Mouse (Mus musculus) cerebellum, postnatal 36 days (tissue): ENCODE results near the gene Hlcs.
A peak's percentile ranks its signal among the peaks of the same experiment; 100 is the strongest.

Experiments
- DNase-seq, 2 experiments: peaks; one replicate each; pipeline ENCODE4 v3.0.0; 2021 to 2022; ENCODE audit warnings: mixed read lengths in 2 of 2

Hlcs gene

DNA sequence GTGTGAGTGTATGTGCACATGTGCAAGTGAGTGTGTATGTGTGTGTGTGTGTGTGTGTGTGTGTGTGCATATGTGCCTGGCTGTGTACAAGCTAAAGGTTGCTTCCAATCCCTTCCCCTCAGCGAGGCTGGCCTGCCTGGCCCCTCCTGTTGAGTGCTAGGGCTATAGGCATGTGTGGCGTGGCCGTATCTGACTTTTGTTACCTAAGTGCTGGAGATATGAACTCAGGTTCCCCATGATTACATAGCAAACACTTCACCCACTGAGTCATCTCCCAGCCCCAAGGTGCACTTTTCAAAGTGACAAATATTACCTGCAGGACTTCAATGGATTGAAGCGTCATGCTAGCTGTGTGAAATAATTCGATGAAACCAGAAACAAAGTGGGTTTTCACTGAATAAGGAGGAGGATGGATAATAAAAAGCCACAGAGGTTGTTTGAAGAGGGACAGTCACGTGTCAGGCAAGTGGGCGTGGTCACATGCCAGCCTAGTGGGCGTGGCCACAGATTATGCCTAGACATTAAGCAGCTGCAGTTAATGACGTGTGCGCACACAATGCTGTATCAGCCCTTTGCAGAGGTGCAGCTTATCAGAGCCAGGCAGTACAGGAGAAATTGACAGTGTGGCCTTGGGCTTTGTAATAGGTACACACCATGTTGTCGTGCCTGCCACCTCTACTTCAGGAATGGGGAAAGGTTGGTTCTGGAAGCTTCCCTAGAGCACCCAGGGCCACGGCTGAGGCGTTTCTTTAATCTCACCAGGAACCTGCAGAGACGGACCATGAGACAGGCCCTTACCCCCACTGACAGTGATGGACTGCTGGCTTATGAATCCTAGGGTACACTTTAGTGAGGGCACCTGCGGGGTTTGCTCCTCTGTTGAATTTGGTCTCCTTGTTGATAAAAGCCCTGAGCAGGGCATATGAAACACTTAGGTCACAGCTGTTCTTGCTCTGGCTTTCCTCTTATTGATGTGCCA is 163.0 kb downstream of the Hlcs start:
- no peak for DNase-seq

DNA sequence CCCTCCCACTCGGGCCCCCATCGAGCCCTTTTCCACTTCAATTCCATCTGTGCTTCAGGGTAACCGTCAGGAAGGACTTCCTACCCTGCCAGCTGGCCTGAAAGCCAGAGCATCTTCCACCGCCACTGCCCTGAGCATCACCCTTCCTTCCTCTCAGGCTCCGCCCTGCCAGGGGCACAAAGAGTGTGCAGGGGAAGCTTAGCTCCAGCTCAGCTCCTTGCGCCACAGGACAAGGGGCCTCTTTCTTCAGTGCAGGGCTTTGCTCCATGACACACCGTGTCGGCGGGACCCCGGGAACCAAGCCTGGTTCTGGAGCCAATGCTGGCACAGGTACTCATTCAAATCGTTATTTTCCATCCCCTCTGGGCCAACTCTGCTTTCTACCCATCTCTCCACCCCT is 165.2 kb downstream of the Hlcs start:
- peak; percentile 17 to 25 for DNase-seq

DNA sequence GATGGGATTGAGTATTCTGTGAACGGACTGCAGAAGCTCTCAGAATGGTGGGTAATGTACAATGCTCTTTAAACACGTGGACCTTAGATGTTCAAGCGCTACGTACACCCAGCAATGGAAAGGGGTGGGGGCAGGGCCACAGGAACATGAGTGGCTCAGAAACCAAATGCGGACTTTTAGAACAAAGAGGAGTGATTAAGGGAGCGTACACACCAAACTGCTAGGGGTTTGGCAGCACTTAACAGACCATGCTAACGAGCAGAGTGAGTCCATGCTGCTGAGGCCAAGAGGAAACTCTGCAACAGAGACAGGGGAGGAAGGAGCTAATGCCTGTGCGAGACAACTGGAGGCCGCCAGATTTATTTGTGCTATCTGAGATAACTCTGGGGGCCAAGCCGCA is 170.0 kb downstream of the Hlcs start:
- no peak for DNase-seq

DNA sequence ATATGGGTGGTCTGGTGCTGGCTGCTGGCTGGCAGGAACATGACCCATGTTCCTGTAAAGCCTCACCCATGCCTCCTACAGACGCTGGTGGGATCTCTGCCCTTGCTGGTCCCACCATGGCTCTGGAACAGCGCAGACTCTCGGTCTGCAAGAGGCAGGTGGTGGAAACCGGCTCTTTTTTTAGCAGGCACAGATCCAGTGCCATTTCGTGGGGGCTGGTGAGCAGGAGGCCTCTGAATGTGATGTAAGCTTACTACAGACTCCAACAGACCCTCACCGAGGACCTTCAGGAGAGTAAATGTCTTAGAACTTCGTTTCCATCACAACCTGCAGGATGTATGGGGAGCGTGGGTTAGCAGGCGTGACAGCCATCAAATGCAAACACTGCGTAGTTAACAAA is 172.6 kb downstream of the Hlcs start:
- no peak for DNase-seq

DNA sequence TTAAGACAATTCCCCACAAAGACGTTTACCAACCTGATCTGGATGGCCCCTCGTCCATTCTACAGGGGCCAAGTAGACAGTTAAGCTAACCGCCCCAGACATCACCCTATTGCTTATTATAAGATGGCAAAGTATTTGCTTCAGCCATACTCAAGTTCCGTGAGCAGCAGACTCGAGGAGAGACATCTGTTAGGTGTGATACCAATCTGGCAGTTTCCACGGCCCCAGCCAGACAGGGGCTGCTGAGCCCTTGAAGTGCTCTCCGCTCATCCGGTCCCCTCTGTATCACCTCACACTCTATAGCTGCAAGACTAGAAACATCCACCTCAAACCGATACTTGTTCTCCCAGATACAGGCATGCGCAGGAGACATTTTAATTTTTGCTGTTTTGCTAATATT is 179.2 kb downstream of the Hlcs start:
- DNase-seq = no peak

DNA sequence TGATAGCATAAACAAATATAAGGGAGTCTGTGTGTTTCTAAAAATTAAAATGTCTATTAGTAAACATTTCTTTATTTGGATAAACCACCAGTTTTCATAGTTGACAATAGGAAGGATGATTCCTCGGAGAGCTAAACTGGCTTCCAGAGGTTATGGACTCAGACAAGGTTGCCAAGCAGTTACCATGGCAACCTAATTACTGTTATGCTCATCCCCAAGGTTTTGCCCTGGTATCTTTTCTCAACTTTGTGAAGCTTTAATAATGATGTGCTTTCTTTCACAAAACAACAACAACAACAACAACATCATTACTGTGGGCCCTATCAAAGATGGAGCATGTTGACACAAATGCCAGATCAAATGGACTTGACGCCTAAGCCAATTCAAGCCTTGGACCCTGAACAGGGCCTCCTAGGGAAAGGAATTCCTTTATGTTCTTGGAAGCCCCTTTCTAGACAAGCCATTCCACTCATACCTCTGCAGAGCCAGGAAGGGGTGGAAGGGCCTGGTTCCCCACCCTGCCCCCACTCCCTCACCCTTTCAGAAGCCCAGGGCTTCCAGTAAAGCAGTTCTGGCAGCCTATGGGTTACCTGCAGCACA is 185.0 kb downstream of the Hlcs start:
- DNase-seq = no peak

DNA sequence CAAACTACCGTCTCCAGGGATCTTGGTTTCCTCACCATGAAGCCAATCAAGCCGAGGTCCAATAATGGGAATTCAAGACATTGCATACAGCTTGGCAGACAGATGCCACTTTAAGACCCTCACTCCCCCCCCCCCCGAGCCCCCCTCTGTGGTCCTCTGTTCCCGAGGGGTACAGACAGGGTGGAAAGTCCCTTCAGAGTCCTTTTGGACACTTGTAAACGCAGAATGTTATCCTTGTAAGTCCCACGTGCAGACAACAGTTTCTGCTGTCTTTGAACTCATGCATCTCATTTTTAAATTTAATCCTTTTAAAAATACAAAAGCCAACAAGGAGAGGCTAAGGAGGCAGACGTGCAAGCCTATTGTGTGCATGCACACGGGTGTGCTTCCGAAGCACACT is 187.2 kb downstream of the Hlcs start:
- DNase-seq = no peak

DNA sequence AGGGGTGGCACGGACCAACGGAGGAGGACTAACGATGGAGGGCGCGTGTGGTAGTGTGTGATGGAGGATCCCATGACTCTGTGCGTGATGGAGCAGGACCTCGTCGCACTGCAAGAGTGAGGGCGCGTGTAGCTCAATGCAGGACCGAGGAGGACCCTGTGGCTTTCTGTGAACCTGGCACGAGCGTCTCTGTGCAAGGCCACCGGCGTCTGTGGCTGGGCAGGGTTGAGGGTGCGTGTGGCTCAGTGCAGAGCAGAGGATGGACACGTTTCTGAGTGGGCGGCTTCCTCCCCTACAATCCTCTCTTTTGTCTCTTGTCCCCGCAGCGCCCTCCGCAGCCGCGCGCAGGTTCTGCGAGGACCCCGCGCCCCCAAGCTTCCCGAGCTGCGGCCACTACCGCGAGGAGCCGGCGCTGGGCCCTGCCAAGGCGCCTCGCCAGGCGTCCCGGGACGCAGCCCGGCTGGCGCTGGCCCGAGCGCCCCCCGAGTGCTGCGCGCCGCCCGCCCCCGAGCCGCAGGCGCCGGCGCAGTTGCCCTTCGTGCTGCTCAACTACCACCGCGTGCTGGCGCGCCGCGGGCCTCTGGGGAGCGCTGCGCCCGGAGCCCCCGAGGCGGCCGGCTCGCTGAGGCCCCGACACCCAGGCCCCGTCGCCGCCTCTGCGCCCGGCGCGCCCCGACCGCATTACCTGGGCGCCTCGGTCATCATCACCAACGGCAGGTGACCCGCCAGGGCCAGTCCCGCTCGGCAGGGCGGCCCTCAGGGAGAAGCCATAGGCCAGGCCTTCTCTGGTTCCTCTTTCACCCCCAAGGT is 188.0 kb downstream of the Hlcs start:
- DNase-seq = no peak

DNA sequence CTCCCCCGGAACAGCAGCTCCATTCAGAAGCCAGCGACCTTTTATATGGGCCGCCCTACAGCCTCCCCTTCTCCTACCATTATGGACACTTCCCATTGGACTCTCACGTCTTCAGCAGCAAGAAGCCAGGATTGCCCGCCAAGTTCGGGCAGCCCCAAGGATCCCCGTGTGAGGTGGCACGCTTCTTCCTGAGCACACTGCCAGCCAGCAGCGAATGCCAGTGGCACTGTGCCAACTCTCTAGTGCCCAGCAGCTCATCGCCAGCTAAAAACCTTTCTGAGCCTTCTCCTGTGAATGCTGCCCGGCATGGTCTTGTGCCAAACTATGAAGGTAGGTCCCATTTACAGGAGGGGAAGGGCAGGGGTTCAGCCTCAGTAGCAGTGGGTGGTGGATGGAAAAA is 190.1 kb downstream of the Hlcs start:
- peak; percentile 56 to 62 for DNase-seq

DNA sequence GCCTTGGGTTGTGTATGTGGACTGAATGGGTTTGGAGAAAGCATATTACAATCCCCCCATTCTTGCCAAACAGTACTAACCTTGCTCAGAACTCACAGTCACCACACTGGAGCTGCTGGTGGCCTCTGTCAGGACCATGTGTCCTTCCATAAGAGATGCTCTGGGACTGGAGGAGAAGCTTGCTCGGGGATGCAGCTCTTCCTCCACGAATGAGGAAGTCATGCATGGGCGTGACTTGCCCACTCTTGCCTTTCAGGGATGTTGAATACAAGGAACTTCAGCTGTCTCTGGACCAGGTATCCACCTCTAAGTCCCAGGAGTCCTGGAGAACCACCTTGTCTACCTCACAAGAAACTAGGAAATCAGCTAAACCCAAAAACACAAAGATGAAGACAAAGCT is 191.0 kb downstream of the Hlcs start:
- DNase-seq = no peak

DNA sequence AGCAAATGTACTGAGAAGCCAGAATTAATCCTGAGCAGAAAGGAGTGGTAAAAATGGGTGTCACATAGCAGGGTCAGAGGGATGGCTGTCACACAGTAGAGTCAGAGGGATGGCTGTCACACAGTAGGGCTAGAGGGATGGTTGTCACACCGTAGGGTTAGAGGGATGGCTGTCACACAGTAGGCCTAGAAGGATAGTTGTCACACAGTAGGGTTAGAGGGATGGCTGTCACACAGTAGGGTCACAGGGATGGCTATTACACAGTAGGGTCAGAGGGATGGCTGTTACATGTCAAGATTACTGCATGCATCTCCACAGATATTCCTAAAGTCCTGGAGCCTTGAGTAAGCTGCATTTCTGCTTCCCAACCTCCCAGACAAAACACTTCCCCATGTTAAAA is 195.0 kb downstream of the Hlcs start:
- DNase-seq = no peak

DNA sequence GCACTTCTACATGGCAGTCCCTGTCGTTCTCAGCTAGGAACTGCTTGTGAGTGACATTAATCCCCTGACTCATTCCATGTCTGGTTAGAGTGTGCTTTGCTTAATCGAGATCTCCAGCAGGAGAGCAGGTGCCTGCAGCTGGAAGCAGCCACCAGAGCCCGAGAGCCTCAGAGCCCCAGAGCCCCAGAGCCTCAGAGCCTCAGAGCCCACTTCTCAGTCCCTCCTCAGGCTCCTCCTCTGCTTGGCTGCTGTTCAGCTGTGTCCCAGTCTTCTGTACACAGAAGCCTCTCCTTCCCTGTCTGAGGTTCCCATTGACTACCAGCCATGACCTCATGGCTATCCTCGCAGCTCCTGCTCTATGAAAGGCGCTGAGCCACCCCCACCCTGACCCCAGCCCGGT is 196.0 kb downstream of the Hlcs start:
- no peak for DNase-seq

DNA sequence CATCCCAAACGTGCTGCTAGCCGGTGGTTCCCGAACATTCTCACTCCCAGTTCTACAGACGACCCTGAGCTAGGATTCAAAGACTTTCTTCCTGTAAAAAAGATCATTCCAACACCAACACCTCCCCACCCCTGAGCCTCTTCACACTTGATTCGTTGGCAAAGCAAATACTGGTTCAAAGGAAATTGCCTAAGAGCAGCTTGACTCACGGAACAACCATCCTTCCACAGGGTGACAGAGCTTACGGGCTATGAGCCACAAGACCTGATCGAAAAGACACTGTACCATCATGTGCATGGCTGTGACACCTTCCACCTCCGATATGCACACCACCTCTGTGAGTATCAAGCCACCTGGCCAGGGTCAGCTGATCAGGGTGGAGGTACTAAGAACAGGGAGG is 198.7 kb downstream of the Hlcs start:
- no peak for DNase-seq

DNA sequence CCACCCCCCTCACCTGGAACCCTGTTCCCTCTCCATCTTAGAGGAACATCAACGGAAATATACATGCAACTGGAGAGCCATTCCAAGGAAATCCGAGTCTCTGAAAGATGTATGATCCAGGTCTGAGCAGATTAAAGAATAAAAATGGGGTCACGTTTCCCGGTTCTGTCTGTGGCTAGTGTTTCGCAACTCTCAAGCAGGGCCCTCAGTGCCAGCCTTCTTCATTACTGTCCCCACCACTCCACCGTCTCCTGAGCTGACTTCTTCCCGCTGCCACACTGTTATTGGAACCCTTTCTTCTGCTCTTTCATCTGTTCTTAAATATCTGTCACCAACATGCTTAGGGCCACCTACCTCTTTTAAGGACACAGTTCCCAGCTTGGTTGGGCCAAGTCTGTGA is 200.2 kb downstream of the Hlcs start:
- DNase-seq = no peak

DNA sequence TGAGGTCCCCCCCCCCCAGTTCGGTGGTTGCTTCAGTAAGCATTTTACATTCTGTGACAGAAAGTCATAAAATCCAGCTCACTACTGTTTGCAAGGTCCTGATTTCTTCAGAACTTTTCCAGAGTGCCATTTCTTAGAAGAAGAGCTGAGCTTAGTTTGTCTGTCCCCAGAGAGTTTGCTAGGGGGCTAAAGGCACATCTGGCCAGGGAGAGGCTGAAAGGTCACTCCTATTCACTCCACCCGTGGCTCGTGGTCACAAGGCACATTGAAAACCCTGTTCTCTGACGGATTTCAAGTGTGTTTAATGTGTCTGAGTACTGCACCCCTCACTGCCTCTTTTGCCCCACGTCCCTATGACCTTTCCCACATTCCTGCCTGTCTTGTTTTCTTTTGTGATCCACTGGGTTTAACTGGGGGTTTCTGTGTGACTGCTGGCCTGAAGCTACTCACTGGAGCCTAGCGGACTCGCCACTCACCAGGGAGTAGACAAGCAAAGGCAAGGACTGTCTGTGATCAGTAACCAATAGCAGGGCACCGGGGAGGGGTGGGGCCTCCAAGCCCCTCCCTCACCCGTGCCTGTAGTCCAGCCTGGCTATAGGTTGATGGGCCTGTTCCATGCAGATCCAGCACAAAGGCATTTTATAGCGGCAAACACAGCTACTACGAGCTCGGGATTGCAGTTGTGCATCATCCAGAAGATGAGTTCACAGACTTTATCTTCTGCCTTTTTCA is 215.5 kb downstream of the Hlcs start:
- DNase-seq = no peak

DNA sequence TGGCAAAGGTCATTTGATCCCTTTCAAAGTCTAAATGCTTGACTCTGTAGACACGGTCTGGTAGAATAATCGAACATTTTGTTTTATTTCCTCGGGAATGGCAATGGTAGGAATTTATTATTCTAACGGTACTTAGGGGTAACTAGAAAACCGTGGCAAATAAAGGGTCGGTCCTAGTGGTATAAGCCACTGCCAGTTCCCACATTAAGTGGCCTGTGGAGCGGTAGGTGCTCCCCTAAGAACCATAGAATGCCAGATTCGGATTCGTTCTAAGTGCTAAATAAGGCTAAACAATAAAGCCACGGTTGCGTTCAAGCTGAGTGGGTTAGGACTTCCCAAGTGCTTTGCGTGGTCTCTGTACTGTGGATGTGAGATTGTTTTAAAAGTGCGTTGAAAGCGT is 216.9 kb downstream of the Hlcs start:
- DNase-seq = no peak

DNA sequence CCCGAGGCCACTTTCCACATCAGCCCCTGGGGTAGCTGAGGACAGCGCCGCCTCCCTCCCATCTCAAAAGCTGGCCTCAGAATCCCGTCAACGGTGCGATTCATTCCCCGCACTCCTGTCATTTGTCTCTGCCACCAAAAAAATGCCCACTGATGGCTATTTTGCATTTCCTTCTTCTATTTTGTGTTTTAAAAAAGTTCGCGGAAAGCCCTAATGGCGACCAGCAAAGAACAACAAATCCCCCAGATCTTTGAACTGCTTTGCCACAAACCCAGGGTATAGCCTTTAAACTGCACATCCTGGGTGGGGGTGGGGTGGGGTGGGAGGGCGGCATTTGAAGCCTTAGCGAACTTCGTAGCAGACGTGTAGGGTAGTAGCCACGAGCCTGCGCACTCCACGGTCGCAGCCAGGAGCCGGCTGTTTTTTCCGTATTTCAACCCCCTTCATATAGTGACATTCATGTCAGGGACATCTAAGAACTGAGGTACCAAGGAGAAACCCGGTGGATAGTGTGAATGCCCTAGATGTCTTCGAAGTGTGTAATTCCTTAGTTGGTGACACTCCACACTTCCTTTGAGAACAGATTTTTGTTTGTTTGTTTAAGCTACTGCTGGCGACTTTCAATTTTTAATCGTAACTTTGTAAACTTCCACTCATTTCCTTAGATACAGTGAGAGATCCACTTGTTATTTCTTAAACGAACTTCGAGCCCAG is 218.1 kb downstream of the Hlcs start:
- peak in 1 of 2 experiments; percentile 22 for DNase-seq

DNA sequence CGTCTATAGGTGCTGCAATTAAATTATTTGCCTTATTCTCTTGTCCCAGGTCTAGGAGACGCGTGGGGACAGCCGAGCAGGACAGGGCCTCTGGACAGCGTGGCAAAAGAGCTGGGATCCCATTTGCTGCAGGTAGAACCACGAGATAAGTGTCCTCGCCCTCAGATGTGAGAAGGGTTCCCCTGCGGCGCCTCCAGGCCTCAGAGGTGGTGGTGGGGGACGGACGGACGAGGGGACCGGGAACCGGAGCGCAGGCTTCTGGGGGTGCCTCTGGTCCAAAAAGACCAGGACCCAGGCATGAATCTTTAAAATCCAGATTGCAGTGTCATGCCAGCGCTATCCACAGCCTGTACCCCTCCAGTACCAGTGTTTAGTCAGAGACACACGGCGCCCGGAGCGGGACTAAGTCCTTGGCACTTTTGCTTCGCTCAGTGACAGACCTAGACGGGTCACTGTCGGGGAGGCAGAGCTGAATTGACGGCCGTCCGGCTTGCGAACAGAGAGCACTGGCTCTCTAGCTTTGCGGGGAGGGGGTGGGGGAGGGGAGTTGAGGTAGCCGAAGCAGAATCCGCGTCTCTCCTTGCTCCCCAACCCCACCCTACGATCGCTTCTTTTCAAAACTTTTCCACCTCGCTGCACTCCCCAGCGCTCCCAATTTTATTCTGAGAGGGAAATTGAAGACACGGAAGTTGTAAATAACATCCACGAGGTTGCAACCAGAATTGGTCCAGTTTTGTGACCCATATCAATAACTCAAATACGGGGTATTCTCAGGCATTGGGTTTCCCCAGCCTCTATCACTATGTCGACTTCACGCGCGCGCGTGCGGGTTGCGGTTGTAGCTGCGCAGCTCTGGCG is 218.9 kb downstream of the Hlcs start:
- DNase-seq = no peak

DNA sequence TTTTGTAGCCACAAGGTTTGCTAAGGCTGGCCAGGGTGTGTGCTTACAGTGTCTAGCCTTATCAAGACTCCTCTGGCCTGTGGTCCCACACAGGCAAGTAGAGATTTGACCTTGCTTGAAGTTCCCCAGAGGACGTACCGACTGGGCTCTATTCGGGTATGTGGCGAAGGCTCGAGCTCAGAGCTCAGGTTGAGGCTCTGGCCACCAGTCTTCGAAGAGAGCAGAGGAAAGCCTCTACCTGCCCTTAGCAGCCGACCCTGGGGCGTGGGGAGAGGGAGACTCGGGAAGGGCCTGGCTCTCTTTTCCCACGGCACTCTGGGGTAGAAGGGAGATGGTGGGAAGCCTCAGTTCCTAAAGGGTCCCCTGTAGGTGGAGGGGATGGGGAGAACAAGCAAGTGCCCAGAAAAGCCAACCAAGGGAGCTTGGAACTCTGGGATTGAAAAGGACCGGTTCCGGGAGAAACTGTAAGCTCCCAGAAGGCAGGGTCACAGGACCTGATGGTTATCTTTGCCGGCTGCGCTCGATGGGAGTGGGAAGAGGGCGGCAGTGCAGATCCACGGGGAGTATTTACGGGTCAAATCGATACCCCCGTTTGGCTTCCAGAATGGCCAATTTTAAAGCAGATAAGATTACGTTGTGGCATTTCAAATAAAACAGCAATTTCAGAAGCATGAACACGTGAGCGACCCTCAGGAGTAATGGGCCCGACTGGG is 220.1 kb downstream of the Hlcs start:
- no peak for DNase-seq

DNA sequence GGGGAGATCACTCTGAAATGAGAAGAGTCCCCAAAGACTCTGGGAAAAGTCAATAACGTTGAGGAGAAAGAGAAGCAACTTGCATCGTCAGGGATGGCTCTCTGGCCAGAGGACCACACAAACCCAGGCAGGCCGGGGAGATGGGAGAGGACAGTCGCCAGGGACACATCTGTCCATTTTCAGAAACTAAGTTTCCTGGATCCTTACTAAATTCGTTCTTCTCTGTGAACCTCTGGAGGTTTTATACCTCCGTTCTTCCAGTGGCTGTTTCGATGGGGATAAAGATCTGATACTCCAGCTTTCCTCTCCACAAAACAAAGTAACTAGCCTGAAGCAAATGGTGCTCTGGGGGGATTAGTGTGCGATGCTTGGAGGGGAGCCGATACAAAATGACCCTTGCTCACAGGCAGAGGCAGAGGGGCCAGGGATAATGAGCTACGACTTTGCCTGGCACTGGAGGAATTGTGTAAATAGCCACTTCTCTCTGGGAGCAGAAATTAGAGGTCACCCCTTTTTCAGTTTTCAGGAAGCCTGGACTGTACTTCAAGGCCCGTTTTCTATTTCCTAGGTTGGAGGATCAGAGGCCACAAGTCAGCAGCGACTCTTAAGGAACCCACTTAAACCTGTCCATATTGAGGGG is 220.7 kb downstream of the Hlcs start:
- DNase-seq = no peak
